Mouse (Mus musculus): Measurements from ENCODE around the gene Gnb1.
"Not testable (repeated sequence)": the region's sequence is repeated elsewhere in the genome, so short reads cannot be mapped to it uniquely, and the experiment has no call there.

Gene Gnb1

GRCm38 (mm10) chr4:155554880-155555279 is 63.7 kb downstream of the Gnb1 start:
- no peak for DNase-seq

DNA sequence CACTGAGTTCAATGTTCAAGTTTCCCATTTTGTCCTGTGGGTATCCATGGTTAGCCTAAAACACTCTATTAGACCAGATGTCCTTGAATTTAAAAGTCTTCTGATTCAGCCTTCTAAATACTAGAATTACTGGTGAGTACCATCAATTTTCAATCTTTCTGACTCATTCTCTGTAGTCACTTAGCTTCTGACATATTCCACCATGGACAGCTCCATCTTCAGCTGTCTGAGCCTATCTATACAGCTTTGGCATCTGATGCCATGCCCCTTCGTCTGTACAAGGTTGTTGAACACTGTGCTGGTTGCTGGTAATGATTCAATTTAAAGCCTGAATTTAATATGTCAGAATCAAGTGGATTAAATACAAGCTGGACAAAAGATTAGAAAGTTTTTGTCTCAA is 64.3 kb downstream of the Gnb1 start:
- DNase-seq = no peak

DNA sequence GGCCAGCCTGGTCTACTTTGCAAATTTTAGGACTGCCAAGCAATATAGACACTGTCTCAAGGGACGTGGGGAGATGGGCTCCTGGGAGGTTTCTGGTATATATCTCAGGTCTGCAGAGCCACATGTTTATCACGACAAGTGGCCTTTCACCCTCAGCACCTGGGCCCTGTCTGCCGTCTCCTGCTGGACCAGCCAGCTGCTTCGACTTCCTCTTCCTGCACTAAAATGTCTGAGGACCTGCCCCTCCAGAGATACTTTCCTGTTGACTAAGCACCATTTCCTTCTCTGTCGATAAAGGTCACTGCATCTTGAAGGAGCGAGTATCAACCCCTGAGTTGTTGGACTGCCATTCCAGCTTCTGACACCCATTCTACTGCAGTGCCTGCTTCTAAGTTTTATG is 68.3 kb downstream of the Gnb1 start:
- DNase-seq = no peak

- DNase-seq = no peak
These were observed 69.8 kb downstream of the Gnb1 start for GRCm38 (mm10) chr4:155560932-155561331.

DNA sequence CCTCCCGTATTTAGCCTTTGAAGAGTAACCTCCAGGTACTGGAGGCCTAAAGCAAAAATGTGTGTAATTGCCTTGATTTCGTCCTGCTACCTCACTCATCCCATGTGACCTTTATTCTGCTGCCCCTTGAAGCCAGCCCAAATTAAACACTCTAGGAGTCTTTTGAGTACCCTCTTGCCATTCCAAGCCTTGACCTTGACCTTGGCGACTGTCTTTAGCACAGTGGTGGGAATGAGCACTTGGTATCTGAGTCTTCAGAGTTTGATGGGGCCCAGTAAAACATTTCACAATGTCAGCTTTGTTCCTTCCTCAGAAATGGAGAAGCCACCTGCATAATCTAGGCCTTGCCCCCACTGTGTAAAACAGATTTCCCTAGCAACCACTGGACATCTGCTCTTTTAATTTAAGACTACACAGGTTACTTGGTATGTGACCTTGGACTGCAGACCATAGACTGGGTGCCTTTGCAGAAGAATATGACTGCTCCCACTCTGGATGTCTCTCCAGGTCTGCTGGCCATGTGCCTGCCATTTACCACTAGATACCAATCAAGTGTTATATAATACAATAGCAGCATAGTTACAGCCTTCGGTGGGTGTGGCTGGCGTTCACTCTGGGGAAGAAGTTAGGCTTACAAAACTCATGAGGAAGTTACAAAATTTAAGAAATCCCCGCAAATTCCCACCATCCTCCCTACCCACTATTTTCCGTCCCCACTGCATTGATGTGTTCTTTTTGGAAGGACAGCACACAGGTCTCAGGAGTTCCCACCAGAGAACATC is 70.7 kb downstream of the Gnb1 start, which contains the start of gene Nadk:
Nadk (plus strand) TSS at position 718 of the 782 bp plus-strand sequence.
- no peak for DNase-seq

DNA sequence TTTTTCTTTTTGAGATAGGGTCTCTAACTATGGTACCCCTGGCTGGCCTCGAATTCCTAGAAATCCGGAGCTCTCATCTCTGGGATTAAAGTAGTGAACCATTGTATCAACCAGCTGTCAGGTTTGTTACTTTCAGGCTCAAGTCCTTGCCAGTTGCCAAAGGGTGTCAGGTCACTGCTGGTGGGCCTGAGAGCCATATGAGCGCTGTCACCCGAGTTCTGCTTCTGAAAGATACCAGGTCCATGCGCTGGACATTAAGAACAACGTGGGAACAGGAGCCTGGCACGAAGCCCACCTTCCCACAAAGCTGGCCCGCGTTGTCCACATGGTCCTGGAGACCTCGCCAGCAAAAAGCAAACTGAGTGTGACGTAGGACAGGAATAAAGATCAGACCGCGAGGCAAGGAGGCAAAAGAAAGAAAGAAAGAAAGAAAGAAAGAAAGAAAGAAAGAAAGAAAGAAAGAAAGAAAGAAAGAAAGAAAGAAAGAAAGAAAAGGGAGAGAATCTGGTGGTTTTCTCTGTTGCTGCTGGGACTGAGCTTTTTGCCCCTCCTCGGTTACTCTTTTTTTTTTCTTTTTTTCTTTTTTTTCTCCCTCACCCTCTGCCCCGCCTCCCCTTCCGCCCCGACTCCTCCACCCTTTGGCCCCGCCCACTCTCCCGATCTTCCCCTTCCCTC is 71.7 kb downstream of the Gnb1 start:
- peak; percentile 53 for DNase-seq

DNA sequence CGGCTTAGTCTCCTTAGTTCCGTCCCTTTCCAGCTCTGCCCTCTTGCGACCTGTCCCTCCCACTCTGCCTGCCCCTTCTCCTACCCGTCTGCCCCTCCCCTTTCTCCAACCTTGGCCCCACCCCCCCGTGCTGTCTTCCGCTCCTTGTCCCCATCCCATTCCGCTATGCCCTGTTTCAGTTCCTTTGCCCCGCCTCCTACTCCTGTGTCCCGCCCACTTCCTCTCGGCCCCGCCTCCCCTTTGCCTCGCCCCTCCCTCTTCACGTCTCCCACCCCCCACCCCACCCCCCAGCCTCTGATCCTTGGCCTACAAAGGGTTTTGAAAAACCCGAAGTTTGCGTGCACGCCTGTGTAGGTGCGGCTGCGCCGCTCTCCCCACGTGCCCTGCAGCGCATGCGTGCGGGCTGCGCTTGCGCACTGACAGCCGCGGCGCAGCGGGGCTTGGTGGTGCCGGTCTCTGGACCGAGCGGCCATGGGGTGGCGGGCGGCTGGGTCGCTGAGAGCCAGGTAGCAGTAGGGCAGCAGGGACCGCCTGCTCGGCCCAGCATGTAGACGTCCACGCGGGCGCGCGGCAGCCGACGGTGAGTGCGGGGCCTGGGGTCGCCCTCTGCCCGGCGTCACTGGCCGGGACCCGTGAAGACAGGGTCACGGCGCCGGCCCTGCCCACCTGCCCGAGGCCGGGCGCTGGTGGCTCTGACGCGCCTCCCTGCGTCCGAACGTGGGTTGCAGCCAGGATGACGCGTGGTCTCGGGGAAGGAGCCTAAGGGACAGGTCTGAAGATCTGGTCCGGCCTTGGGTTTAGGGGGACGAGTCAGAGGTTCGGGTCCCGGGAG is 72.5 kb downstream of the Gnb1 start:
- DNase-seq = peak; percentile 96

- peak; percentile 39 for DNase-seq
These were observed 73.3 kb downstream of the Gnb1 start for GRCm38 (mm10) chr4:155564315-155565069.

DNA sequence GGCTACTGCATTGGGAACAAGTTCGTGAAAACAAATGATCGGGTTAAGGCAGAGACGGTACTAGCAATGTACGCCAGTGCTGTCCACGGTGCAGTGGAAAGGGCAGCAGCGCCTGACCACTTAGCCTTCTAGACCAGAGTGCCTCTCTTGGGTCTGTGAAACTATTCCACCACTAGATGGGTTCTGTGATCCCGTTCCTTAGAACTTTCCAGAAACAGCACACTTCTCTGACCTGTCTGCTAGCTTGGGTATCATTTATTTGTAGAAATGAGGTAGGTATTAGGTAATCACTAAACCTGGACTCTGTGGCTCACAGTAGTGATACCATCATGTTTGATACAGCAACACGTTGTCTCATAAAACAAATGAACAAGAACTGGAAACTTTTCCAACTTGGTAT is 75.4 kb downstream of the Gnb1 start:
- DNase-seq = no peak

DNA sequence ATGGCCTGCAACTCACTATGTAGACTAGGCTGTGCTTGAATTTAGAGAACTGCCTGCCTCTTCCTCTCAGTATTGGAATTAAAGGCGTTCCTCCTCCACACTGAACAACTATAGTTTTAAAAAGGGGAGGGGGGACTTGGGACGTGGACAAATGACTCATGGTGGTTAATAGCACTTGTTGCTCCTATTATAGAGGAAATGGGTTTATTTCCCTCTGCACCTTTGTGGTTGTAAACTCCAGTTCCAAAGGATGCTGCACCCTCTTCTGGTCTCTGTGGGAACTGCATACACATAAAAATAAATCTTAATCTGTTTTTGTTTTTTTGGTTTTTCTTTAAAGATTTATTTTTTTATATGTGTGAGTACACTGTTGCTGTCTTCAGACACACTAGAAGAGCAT is 77.0 kb downstream of the Gnb1 start:
- DNase-seq = no peak

DNA sequence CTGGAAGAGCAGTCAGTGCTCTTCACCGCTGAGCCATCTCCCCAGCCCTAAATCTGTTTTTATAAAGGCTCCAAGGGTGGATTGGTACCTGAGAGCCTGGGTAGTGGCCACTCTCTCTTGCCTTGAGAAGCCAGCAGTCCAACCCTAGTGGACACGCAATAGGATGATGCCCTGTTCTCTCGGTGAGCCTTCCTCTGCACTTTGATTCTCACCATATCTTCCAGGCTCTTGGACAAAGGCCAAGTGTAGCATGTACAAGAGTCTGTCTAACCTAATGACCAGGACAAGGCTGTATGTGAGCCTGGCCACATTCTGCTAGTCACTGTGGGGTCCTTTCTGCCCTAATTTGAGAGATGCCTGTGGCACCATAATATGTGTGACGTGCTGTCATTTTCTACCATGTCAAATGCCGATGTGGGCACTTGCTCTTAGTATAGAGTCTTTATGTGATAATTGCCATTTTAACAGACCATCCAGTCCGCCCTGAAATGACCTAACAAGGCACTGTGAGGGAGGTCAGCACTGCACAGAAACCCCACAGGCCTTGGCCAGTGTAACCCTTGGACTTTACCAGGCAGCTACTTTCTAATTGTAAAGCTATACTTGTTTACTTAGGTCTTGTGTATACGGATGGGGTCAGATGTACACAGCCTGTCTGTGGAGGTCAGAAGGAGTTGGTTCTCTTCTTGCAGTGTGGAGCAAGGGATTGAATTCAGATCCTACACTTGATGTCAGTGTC is 77.6 kb downstream of the Gnb1 start:
- DNase-seq = no peak

GRCm38 (mm10) chr4:155569818-155570217 is 78.7 kb downstream of the Gnb1 start:
- no peak for DNase-seq

GRCm38 (mm10) chr4:155570315-155570714 is 79.2 kb downstream of the Gnb1 start:
- not testable (repeated sequence) for DNase-seq

GRCm38 (mm10) chr4:155571442-155571841 is 80.3 kb downstream of the Gnb1 start:
- no peak for DNase-seq

GRCm38 (mm10) chr4:155573155-155573554 is 82.0 kb downstream of the Gnb1 start:
- DNase-seq = no peak

DNA sequence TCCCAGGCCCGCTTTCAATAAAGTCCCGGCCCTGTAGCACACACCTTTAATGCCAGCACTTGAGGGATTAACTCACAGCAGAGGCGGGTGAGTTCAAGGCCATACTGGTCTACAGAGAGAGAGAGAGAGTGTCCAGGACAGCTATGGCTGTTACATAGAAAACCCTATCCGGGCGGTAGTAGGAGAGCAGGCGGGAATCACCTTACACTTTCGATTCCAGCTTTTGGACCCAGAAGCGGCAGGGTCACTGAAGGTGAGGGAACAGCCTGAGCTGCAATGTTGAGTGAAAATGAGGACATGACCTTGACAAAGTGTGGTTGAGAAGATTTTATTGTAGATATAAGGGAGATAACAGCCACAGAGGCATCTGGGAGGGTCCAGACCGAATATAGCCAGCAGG is 82.7 kb downstream of the Gnb1 start:
- DNase-seq = no peak

GRCm38 (mm10) chr4:155574931-155575330 is 83.8 kb downstream of the Gnb1 start:
- no peak for DNase-seq

GRCm38 (mm10) chr4:155575521-155575920 is 84.4 kb downstream of the Gnb1 start:
- no peak for DNase-seq

DNA sequence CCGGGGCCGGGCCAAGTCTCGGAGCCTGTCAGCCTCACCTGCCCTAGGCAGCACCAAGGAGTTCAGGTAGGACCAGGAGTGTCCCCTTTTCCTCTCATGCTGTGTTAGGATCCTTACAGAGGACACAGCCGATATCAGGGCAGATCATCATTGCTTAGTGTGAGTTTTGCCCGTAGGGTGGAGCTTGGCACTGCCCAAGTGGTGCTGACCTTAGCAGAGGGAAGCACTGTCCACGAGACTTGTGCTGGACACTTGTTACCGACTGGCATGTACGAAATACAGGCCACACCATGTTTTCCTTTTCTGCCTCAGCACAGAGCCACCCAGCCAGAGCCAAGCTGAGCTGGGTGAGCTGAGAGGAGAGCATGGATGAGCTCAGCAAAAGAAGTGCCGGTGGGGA is 86.0 kb downstream of the Gnb1 start:
- DNase-seq = no peak

- no peak for DNase-seq
These were observed 86.6 kb downstream of the Gnb1 start for GRCm38 (mm10) chr4:155577741-155578140.

DNA sequence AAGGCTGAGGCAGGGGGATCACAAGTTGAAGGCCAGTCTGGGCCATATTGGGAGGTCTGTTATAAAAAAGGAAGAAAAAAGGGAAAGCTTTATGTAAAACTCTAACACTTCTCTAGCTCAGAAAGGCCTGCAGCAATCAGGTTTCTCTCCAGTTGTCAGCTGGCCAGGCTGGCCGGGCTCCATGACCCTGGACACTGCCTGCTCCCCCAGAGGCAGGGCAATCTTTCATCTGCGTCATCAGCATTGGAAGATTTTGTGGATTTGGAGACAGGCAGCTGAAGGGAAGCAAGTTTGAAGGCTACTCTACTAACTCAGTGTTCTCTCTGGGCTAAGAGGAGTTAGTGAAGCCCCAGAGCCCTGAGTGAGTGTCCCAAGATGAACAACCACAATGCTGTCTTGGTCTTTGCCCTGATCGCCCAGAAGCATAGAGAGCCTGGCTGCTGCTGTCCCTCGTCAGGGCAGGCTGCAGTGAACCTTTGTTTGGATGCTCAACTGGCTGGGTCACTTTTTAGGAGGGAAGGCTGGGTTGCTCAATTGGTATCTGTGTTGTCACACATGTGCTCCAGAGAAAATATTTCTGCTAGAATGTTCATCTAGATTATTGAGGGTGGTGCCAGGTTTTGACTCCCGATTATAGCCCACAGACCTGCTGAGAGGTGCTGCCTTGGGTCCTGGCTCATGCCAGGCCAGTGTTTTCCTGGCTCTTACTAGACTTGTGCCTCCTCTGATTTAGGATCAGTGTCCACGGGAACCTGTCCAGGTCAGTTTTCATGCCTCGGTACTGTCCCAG is 87.4 kb downstream of the Gnb1 start:
- no peak for DNase-seq

All from layer of hippocampus, adult 9-11 months (tissue).